Mouse (Mus musculus) kidney, postnatal 36 days (tissue): ENCODE results near the gene Mks1.
A peak's percentile ranks its signal among the peaks of the same experiment; 100 is the strongest.

ENCODE experiments used
- DNase-seq, 2 experiments: peaks; one replicate each; pipeline ENCODE4 v3.0.0; 2021 to 2022; ENCODE audit warnings: mixed read lengths in 2 of 2

Mks1 gene

GRCm38 (mm10) chr11:87852690-87853596 is at the start of gene Mks1:
Mks1 (plus strand) TSS chr11:87853215.
- DNase-seq: peak; percentile 94 to 97

DNA sequence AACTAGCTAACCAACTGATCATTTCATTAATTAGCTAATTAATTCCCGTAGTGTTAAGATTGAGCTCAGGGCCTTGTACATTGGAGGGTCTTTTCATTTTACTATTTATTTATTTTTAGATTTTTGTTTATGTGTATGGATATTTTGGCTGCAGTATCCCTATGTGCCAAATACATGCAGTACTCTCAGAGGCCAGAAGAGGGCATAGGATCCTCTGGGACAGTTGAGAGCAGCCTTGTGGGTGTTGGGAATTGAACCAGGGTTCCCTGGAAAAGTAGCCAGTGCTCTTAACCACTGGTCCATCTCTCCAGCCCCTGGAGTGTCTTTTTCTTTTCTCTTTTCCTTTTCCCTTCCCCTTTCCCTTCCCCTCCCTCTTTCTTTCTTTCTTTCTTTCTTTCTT is 47.6 kb upstream of the Mks1 start:
- DNase-seq: peak; percentile 29 to 67

GRCm38 (mm10) chr11:87807433-87807832 is 45.6 kb upstream of the Mks1 start:
- DNase-seq: no peak

DNA sequence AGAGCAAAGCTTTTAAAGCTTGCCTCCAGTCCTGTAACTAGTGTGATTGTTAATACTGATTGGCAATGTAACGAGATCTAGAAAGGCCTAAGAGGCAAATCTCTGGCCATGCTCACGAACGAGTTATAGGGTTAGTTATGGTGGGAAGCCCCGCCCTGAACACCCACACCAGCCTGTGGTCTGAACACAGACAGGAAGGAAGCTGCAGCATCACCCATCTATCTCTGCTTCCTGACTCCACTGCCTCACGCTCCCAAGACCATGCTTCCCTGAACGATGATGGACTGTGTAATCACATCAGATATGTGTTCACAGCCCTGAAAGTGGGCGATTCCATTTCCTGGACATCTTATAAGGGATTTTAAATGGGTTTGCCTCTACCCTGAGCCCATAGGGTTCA is 44.8 kb upstream of the Mks1 start:
- no peak for DNase-seq

DNA sequence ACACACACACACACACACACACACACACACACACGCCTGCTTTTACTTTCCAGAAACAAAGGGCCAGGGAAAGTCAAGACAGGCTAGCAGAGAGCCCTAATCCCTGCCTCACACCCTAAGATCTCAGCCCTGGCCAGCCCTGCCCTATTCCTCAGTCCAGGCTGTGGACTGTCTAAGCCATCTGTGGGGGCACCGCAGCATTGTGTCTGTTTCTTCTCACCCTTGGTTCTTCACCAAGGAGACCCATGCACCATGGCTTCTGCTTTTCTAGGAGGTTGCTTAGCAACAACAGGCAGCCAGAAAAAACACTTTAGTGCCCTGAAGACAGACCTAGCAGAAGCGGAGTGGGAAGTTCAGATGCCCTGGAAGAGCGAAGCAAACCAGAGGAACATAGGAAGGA is 41.6 kb upstream of the Mks1 start:
- no peak for DNase-seq

GRCm38 (mm10) chr11:87814831-87815230 is 38.2 kb upstream of the Mks1 start:
- no peak for DNase-seq

DNA sequence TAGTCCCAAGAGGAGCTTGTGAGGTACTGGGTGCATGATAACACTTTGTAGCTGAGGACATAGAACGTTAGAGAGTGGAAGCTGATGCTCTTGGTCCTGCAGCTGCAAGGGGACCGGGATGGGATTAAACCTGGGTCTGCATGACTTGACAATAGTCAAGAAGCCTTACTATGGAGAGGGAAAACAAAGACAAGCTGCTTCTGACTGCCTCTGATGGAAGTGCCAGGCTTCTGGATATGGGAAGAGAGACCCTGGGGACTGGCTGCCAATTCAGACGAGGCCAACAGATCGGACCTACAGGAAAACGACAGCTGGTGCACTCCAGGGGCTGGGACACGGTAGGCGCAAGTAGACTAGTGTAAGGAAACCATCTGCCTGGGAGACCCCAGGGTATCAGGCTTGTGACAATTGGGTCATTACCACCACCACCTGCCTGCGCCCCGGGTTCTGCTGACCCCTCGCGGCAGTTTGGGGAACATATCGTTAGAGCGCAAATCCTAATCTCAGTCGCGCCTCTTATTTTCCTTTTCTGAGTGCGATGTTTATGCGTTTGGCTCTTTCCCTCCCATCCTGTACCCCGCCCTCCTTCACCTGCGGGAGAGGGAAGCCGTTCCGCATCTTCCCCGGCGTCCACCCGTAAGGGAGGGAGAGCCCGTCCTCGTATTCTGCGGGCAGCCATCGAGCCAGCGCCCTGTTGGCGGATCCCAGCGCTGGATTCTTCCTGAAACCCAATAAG is 36.1 kb upstream of the Mks1 start:
- DNase-seq: peak; percentile 4 to 57

GRCm38 (mm10) chr11:87817443-87817773 is 35.6 kb upstream of the Mks1 start:
- DNase-seq: no peak

DNA sequence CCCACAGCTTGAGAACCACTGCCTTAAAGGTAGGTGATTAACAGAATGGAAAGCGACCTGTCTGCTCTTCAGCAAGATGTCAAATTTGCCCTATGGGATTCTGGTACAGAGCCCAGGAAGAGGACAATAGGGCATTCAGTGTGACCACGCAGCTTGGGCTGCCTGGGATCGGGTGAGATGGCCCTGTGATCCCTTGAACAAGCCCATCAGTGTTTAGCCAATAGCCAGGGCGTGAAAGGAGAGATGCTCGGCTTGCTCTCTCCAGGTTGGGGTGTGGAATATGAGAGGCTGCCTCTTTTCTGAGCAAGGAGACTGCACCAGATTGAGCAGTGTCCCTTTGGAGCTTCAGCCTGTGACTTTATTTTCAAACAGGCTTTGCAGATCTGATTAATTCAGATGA is 31.5 kb upstream of the Mks1 start:
- no peak for DNase-seq

- DNase-seq: no peak
Measured at GRCm38 (mm10) chr11:87828239-87828900, 24.6 kb upstream of the Mks1 start, which contains the start of gene Lpo. Lpo (minus strand) TSS chr11:87828289.

DNA sequence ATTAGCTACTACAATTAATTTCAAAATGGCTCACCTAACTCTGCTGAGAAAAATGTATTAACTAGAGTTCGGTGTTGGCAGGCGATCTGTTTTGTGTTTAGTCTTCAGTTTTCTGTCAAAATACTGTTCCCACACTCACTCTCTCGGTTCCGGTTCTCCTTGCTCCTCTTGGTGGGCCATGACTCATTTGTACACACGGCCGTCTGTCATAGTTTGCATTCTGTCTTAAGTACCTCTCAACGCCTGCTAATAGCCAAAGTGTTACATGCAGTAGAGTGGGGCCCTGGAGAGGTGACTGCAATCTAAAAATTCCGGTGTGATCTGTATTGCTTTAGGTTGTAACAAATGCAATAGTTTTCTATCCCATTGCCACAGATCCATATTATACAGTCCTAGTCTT is 12.3 kb upstream of the Mks1 start:
- DNase-seq: no peak

DNA sequence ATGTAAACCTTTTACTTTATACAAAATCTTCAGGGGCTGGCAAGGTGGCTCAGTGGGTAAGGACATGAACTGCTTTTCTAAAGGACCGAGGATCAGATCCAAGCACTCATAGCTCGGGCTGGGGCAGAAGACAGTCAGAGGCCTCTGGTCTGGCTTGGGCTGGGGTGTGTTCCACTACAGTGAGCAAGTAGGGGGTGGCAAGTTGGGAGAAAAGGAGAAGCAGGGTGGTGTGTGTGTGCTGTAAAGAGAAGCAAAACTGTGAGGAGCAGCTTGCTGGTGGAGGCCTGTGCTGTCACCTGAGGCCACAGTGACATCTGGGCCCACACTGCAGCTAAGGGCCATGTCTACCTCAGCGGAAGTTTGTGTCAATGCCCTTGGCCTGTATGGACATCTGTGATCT is 11.6 kb upstream of the Mks1 start:
- DNase-seq: no peak

- peak; percentile 5 to 18 for DNase-seq
Measured at GRCm38 (mm10) chr11:87846968-87847600, 5.9 kb upstream of the Mks1 start.

DNA sequence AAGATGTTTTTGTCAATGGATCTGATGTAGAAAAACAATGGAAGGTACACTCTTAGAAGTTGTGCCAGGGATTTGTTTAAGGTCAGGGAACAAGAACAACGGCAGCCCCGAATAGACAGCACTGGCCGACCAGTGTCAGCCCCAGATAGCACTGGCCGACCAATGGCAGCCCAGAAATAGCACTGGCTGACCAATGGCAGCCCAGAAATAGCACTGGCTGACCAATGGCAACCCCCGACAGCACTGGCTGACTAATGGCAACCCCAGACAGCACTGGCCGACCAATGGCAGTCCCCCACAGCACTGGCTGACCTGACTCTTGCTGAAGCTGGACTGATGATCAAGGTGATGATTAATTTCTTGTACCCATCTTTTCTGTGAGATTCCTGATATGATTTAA is 5.1 kb upstream of the Mks1 start:
- DNase-seq: no peak

- no peak for DNase-seq
Measured at GRCm38 (mm10) chr11:87853597-87853954, 561 bp downstream of the Mks1 start.

- DNase-seq: no peak
Measured at GRCm38 (mm10) chr11:87854550-87854949, 1.5 kb downstream of the Mks1 start.

DNA sequence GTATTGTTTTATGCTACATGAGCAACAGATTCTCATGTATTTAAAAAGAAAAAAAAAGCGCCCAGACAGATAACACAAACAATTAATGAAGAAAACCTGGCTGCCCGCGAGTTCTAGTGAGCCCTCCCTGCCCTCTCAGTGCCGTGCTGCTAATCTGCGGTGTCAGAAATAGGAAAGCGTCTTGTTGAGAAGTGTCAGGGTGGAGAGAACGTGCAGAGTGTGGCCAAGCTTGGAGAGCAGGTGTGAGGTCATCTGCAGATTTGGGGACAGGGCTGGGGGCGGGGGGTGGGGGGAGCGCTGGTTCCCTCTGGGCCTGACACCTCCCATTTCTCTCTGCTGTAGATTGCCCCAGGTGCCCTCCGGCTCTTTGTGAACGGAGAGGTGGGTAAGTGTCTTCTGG is 6.3 kb downstream of the Mks1 start:
- DNase-seq: no peak

GRCm38 (mm10) chr11:87860426-87860825 is 7.4 kb downstream of the Mks1 start:
- no peak for DNase-seq

DNA sequence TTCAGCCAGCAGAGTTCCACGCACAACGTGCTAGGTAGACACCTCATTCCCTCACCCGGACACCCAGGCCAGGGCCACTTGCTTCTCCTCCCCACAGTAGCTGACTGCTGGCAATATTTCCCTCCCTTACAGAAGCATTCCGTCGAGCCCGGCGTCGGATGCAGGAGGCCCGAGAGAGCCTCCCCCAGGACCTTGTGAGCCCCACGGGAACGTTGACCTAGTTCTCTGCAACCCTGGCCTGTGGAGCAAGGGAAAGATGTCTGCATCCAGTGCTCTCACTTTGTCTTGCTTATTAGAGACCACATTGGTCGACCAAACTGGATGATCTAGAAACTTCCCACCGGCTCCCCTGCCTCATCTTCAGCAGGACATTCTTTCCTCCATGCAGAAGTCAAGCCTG is 9.8 kb downstream of the Mks1 start:
- no peak for DNase-seq

GRCm38 (mm10) chr11:87866891-87867290 is 13.9 kb downstream of the Mks1 start:
- peak in 1 of 2 experiments; percentile 61 for DNase-seq

DNA sequence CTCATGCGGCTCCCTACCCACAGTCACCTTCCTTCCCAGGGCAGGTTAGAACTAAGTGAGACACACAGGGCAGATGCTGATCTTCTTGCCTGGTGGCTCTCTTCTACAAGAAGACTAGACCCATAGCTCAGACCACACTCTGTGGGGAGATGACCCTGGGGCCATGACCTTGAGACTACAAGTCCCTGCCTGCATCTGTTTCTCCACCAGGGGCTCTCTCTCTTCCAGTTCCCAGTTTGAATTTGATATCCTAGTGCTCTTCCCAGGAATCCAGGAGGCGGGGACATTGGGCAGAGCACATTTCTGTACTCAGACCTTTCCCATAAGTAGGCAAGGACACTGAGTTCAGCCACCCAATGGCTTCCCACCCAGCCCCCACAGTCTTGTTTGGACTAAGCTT is 17.1 kb downstream of the Mks1 start:
- no peak for DNase-seq

DNA sequence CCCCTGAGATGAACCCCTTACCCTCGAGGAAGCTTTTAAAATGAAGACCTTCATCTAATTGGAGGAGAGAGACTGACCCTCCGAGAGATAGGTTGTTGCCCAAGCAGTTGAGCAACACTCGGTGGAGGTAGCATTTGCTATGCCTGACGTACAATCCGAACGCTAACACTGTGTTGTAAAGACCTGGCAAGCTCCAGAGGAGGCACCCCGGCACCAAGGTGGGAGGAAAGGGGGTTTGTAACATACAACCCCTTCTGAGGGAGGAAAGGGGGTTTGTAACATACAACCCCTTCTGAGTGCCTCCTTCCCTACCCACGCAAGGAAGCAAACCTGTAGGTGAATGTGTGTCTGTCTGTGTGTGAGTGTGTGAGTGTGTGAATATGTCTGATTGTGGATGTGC is 18.8 kb downstream of the Mks1 start:
- DNase-seq: no peak

DNA sequence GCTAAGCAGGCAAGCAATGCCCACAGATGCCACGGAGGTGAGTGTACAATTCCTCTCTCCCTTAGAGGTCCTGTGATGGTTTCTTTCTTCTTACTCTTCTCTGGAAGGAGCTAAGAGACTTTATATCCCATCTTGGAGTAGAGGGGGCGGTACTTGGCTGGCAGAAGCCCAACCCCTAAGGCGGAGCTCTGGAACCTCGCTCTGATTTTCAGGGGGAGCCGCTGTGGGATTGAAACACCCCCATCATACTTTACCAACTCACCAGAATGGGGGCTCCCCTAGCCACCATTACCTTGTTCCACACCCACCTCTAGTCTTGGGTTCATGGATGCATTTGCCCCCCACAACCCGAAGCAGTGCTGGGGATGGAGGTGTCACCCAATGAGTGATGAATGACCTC is 22.4 kb downstream of the Mks1 start, which contains the start of gene Epx:
TSS of gene Epx (minus strand) at position 101 of the 400 bp plus-strand sequence.
- DNase-seq: no peak
